Mouse (Mus musculus) CH12.LX (cell line): ENCODE data around the gene Zc3hav1. TPM values are rescaled to one million over a fixed set of nuclear protein-coding genes. Genes with fewer than 3 reads are reported as not detected.

Experiments
- DNase-seq: peaks from one replicate; pipeline ENCODE4 v3.0.0-alpha.2; 2013; ENCODE audit errors: extremely low read depth
- H3K27ac ChIP-seq: 2 replicates; pipeline ENCODE4 v1.5.1; 2012; ENCODE audit warnings: low read depth, mild to moderate bottlenecking, control low read depth, moderate library complexity; ENCODE audit not compliant: insufficient read depth
- H3K27me3 ChIP-seq: replicated peaks from 2 replicates; pipeline ENCODE3; 2012; ENCODE audit warnings: inconsistent platforms
- H3K36me3 ChIP-seq, 2 experiments: replicated peaks in 1 of 2; 2 replicates each; pipeline versions ENCODE3 to v1.6.1; 2012; ENCODE audit warnings: inconsistent platforms in 1 of 2, low read length in 1 of 2, mild to moderate bottlenecking in 1 of 2, mixed read lengths in 1 of 2, moderate library complexity in 1 of 2; ENCODE audit not compliant: control insufficient read depth in 1 of 2, insufficient read depth in 1 of 2
- H3K4me1 ChIP-seq, 2 experiments: 2 replicates each; pipeline ENCODE4 v1.6.1; 2012; ENCODE audit warnings: inconsistent platforms in 1 of 2, moderate library complexity in 1 of 2; ENCODE audit not compliant: insufficient read depth in 2 of 2, control insufficient read depth in 1 of 2
- H3K4me2 ChIP-seq: 2 replicates; pipeline ENCODE4 v1.6.1; 2012; ENCODE audit warnings: low read depth, mild to moderate bottlenecking, control low read depth; ENCODE audit not compliant: poor library complexity, insufficient read depth, severe bottlenecking
- H3K4me3 ChIP-seq, 3 experiments: fragments of 150-350 bp in 1 of 3; sonication (generic) in 1 of 3; replicated peaks in 1 of 3; 2 replicates each; pipeline versions ENCODE3 to v1.5.1; 2011 to 2012; ENCODE audit warnings: low read depth in 2 of 3, low read length in 2 of 3, mild to moderate bottlenecking in 2 of 3, moderate library complexity in 2 of 3, control low read depth in 1 of 3, improper control_type of control experiment in 1 of 3, inconsistent platforms in 1 of 3, mixed read lengths in 1 of 3; ENCODE audit not compliant: poor library complexity in 1 of 3
- H3K79me2 ChIP-seq: replicated peaks from 2 replicates; pipeline ENCODE4 v1.6.1; 2012; ENCODE audit warnings: mild to moderate bottlenecking, moderate library complexity; ENCODE audit not compliant: control insufficient read depth, poor library complexity, insufficient read depth, severe bottlenecking; ENCODE audit errors: extremely low read depth
- H3K9ac ChIP-seq: 2 replicates; pipeline ENCODE4 v1.6.1; 2012; ENCODE audit warnings: low read depth, mild to moderate bottlenecking, control low read depth, moderate library complexity; ENCODE audit not compliant: insufficient read depth
- H3K9me3 ChIP-seq: replicated peaks from 2 replicates; pipeline ENCODE3; 2012; ENCODE audit warnings: low read length, inconsistent platforms, mixed read lengths
- BHLHE40 ChIP-seq: IDR thresholded peaks from 2 replicates; pipeline ENCODE4 v1.6.1; 2011; ENCODE audit warnings: mild to moderate bottlenecking, low read depth, low read length, improper control_type of control experiment
- CHD1 ChIP-seq: IDR thresholded peaks from 2 replicates; pipeline ENCODE4 v1.6.1; 2012; ENCODE audit warnings: low read depth, low read length, improper control_type of control experiment, inconsistent platforms
- HCFC1 ChIP-seq: IDR thresholded peaks from 2 replicates; pipeline ENCODE4 v1.6.1; 2012; ENCODE audit warnings: low read depth, mild to moderate bottlenecking, inconsistent platforms, low read length, improper control_type of control experiment
- IRF4 ChIP-seq: IDR thresholded peaks from 2 replicates; pipeline ENCODE4 v1.6.1; 2014; ENCODE audit warnings: low read depth, mild to moderate bottlenecking, inconsistent platforms, low read length, improper control_type of control experiment
- MAFK ChIP-seq: IDR thresholded peaks from 2 replicates; pipeline ENCODE4 v1.6.1; 2011; ENCODE audit warnings: low read length, improper control_type of control experiment; ENCODE audit not compliant: insufficient replicate concordance
- MAZ ChIP-seq: IDR thresholded peaks from 2 replicates; pipeline ENCODE4 v1.6.1; 2012; ENCODE audit warnings: low read depth, mild to moderate bottlenecking, inconsistent platforms, low read length, improper control_type of control experiment, moderate library complexity
- MEF2A ChIP-seq: IDR thresholded peaks from 2 replicates; pipeline ENCODE4 v1.6.1; 2014; ENCODE audit warnings: low read depth, mild to moderate bottlenecking, inconsistent platforms, low read length, improper control_type of control experiment, borderline replicate concordance
- MXI1 ChIP-seq: IDR thresholded peaks from 2 replicates; pipeline ENCODE4 v1.6.1; 2011; ENCODE audit warnings: mild to moderate bottlenecking, low read depth, low read length, improper control_type of control experiment
- NELFE ChIP-seq: IDR thresholded peaks from 2 replicates; pipeline ENCODE4 v1.6.1; 2011; ENCODE audit warnings: low read depth, low read length, improper control_type of control experiment
- NRF1 ChIP-seq: IDR thresholded peaks from 2 replicates; pipeline ENCODE4 v1.6.1; 2014; ENCODE audit warnings: low read depth, mild to moderate bottlenecking, inconsistent platforms, low read length, improper control_type of control experiment, moderate library complexity
- POLR2AphosphoS2 ChIP-seq: IDR thresholded peaks from 2 replicates; pipeline ENCODE4 v1.6.1; 2011; ENCODE audit warnings: low read depth, low read length, improper control_type of control experiment
- TBP ChIP-seq: conservative IDR thresholded peaks from 2 replicates; pipeline ENCODE4 v1.6.1; 2011; ENCODE audit warnings: low read depth, low read length, improper control_type of control experiment
- TCF12 ChIP-seq: IDR thresholded peaks from 2 replicates; pipeline ENCODE4 v1.6.1; 2014; ENCODE audit warnings: low read depth, mild to moderate bottlenecking, inconsistent platforms, low read length, improper control_type of control experiment
- USF2 ChIP-seq: conservative IDR thresholded peaks from 2 replicates; pipeline ENCODE4 v1.6.1; 2011; ENCODE audit warnings: low read depth, low read length, improper control_type of control experiment
- ZKSCAN1 ChIP-seq: IDR thresholded peaks from 2 replicates; pipeline ENCODE4 v1.6.1; 2012; ENCODE audit warnings: low read depth, inconsistent platforms, low read length, improper control_type of control experiment, borderline replicate concordance
- dilution Hi-C: fragments of 300-500 bp; cut with MboI; formaldehyde crosslinking; loops from 2 replicates; pipeline ENCODE4 v1.14.3; 2020; ENCODE audit warnings: low sequenced_read_pairs; ENCODE audit not compliant: extremely low pct_unique_long_range_greater_than_20kb, extremely low pct_ligation_motif_present
- in situ Hi-C: fragments of 300-500 bp; cut with MboI; formaldehyde crosslinking; loops from 3 replicates; pipeline ENCODE4 v1.14.3; 2019; ENCODE audit warnings: low sequenced_read_pairs, low pct_ligation_motif_present, low pct_unique_long_range_greater_than_20kb, mixed read lengths
- polyA plus RNA-seq: library from polyadenylated mRNA; unstranded; fragments of >175 nt; gene quantifications from 2 replicates; pipeline ENCODE4 v1.2.1, GENCODE M21; 2012; ENCODE audit warnings: low read depth; ENCODE audit not compliant: insufficient read length
- total RNA-seq, 2 experiments: library from RNA; depleted of rRNA; stranded (reverse); fragments of 300-350 nt in 1 of 2; fragments of >200 nt in 1 of 2; gene quantifications; 2 replicates each; pipeline ENCODE4 v1.2.3; 2012 to 2014

Gene Zc3hav1
- total and polyA plus RNA-seq, 3 experiments, result 49.8 to 68.7 (median 58.1) TPM

DNA sequence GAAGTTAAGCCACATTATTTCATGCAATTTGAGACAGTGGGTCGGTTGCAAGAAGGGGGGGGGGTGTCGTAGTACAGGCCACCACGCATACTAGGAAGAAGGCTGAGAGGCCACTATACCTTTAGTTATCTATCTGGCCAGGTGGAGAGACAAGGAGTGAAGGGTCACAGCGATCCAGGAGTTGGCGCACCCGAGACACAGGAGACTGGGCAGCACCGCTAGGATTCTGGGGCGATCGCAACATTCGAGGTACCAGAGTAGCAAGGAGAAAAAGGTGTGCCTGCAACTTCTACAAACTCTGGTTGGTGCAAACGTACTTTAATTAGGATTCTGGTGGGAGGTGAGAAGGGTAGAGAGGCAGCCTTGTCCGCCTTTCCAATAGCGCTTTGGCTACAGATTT is 1.2 kb downstream of the Zc3hav1 start:
- DNase-seq, result no peak
- H3K4me3 ChIP-seq, result peak overlapping the region; percentile 85 to 98 (median 93)
- dilution Hi-C loops, result no loop called here
- H3K27me3 ChIP-seq, result no peaks in the 10 kb centered on the region
- peaks cover 5 to 22% of the 10 kb centered on the region in 2 experiments for H3K36me3 ChIP-seq
- H3K9me3 ChIP-seq, result no peaks in the 10 kb centered on the region
- peak overlapping the region; percentile 91 for H3K27ac ChIP-seq
- peaks cover 54% of the 10 kb centered on the region for H3K79me2 ChIP-seq
- in situ Hi-C loops, result no loop called here
- H3K9ac ChIP-seq, result peak overlapping the region; percentile 95
- 0 out of 2 replicates have a peak, but pooled peaks have one; percentile 10 for TF ChIP-seq MXI1
- TF ChIP-seq CHD1, result 0 out of 2 replicates have a peak, but pooled peaks have one; percentile 27
- no peak for TF ChIP-seq MEF2A
- 0 out of 2 replicates have a peak overlapping the region, but pooled peaks have one; percentile 16 for H3K4me2 ChIP-seq
- H3K4me1 ChIP-seq, result peaks cover 9 to 41% of the 10 kb centered on the region in 2 experiments

DNA sequence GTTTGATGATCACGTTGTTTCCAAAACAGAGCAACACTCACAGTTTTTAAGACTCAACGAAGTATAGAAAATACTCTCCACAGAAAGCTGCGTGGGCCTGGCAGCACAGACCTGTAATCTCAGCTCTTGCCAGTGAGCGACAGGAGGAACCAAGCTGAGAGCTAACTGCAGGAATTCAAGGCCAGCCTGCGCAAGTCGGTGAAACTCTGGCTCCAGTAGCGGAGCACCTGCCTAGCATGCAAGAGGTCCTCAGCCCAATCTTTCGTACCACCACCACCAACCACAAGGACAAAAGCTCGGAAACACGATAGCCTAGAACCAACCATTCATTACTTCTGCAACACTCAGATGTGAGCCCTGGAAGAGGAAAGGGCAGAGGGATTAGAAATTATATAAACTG is 2.0 kb downstream of the Zc3hav1 start:
- Histone ChIP-seq H3K27me3 (no peaks in the 10 kb centered on the region), H3K4me3 (peak overlapping the region; percentile 85 to 98 (median 93)), H3K27ac (peak overlapping the region; percentile 79), H3K36me3 (peaks cover 5 to 28% of the 10 kb centered on the region in 2 experiments), H3K9ac (peak overlapping the region; percentile 95), H3K79me2 (peaks cover 62% of the 10 kb centered on the region), H3K4me2 (peak overlapping the region; percentile 41), H3K9me3 (no peaks in the 10 kb centered on the region), H3K4me1 (peaks cover 9 to 42% of the 10 kb centered on the region in 2 experiments)
- in situ Hi-C loops, result no loop called here
- dilution Hi-C loops, result no loop called here
- TF ChIP-seq NRF1 (peak; percentile 59; the same call in 1 of the 2 replicates), TCF12 (no peak), MAZ (no peak), MEF2A (peak; percentile 20; the same call in 1 of the 2 replicates), POLR2AphosphoS2 (no peak), BHLHE40 (no peak), NELFE (no peak), MAFK (no peak), MXI1 (no peak; the same call in 1 of the 2 replicates), IRF4 (no peak), USF2 (no peak), TBP (no peak), ZKSCAN1 (no peak), HCFC1 (no peak)
- peak; percentile 49 for DNase-seq
